Mouse (Mus musculus) midbrain, embryonic 16.5 days (tissue): ENCODE results near the gene Dlg5. TPM values are rescaled to one million over a fixed set of nuclear protein-coding genes. Genes with fewer than 3 reads are reported as not detected.

Experiments
- ATAC-seq: fragments of 200-750 bp; cut with Nextera tagmentation; 2 replicates; pipeline ENCODE4 v1.8.0; 2017; ENCODE audit warnings: moderate TSS enrichment
- H3K27ac ChIP-seq: fragments of 300-500 bp; sonication (generic); 2 replicates; pipeline ENCODE4 v1.5.1; 2014; ENCODE audit warnings: mild to moderate bottlenecking, low read length, mixed read lengths
- H3K27me3 ChIP-seq: fragments of 300-500 bp; sonication (generic); 2 replicates; pipeline ENCODE4 v1.6.1; 2014; ENCODE audit warnings: low read depth, low read length, mixed read lengths; ENCODE audit not compliant: control insufficient read depth, insufficient read depth
- H3K36me3 ChIP-seq: fragments of 300-500 bp; sonication (generic); 2 replicates; pipeline ENCODE4 v1.6.1; 2014; ENCODE audit warnings: mild to moderate bottlenecking, low read length, moderate library complexity, mixed read lengths; ENCODE audit not compliant: control insufficient read depth, insufficient read depth
- H3K4me1 ChIP-seq: fragments of 300-500 bp; sonication (generic); 2 replicates; pipeline ENCODE4 v1.6.1; 2014; ENCODE audit warnings: mild to moderate bottlenecking, low read length, mixed read lengths; ENCODE audit not compliant: control insufficient read depth, insufficient read depth
- H3K4me2 ChIP-seq: fragments of 300-500 bp; sonication (generic); 2 replicates; pipeline ENCODE4 v1.6.1; 2014; ENCODE audit warnings: mild to moderate bottlenecking, low read length, mixed read lengths
- H3K4me3 ChIP-seq: fragments of 300-500 bp; sonication (generic); 2 replicates; pipeline ENCODE4 v1.5.1; 2014; ENCODE audit warnings: low read depth, mild to moderate bottlenecking, low read length, moderate library complexity, mixed read lengths
- H3K9ac ChIP-seq: fragments of 300-500 bp; sonication (generic); 2 replicates; pipeline ENCODE4 v1.6.1; 2014; ENCODE audit warnings: low read depth, low read length, mixed read lengths
- H3K9me3 ChIP-seq: fragments of 300-500 bp; sonication (generic); replicated peaks from 2 replicates; pipeline ENCODE4 v1.6.1; 2014; ENCODE audit warnings: mild to moderate bottlenecking, low read length, mixed read lengths; ENCODE audit not compliant: control insufficient read depth, poor library complexity, severe bottlenecking
- WGBS: fragments of 180-500 bp; shearing (Covaris S2); extraction: QIAGEN DNeasy Blood & Tissue Kit; methylation state at CpG from one replicate; pipeline ENCODE4 v1.1.7; 2014; 5-methylcytosine and 5-hydroxymethylcytosine counted together
- polyA plus RNA-seq: library from polyadenylated mRNA; unstranded; fragments of >200 nt; fragmentation: Nextera tagmentation; extraction: Ambion mirVana; gene quantifications from 2 replicates; pipeline ENCODE4 v1.2.1, GENCODE M21; 2015

The Dlg5 gene
- polyA plus RNA-seq, 1 experiment from 2014 or later = 21.4 TPM

GRCm38 (mm10) chr14:24269571-24269970, 23.9 kb upstream of the Dlg5 start:
- Histone ChIP-seq H3K4me3 (no peak overlapping the region), H3K27ac (no peak overlapping the region), H3K9ac (no peak overlapping the region), H3K9me3 (no peaks in the 10 kb centered on the region), H3K4me1 (no peaks in the 10 kb centered on the region), H3K27me3 (no peaks in the 10 kb centered on the region), H3K36me3 (no peaks in the 10 kb centered on the region), H3K4me2 (no peak overlapping the region)
- 59% methylated on average over 1 of the region's 1 CpGs for WGBS
- no peak for ATAC-seq

- Histone ChIP-seq H3K27ac (peak overlapping the region; percentile 71), H3K9ac (no peak overlapping the region), H3K36me3 (no peaks in the 10 kb centered on the region), H3K4me1 (peaks cover 27% of the 10 kb centered on the region), H3K9me3 (no peaks in the 10 kb centered on the region), H3K4me2 (0 out of 2 replicates have a peak overlapping the region, but pooled peaks have one; percentile 17), H3K4me3 (no peak overlapping the region), H3K27me3 (no peaks in the 10 kb centered on the region)
- WGBS = 35% methylated on average over 2 of the region's 2 CpGs
- peak; percentile 94 for ATAC-seq
Observed at GRCm38 (mm10) chr14:24262915-24263314, 17.2 kb upstream of the Dlg5 start.

DNA sequence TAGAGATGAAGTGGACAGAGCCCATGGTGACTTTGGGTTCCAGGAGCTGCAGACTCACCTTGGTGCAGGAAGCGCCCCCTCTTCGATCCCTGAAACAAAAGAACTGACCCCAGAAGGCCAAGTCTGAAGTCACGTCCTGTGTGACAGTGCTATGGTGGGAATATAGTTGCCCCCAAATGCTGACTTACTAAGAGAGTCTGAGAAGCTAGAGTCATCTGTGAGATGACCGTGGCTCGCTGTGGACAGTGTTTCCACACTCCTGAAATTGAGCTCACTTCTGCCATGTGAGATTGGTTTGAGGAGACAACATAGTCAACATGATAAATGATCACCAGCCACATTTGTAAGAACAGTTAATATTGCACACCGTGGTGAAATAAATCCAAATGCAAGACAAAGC, 16.7 kb upstream of the Dlg5 start:
- ATAC-seq = peak; percentile 59
- Histone ChIP-seq H3K4me2 (no peak overlapping the region), H3K27ac (peak overlapping the region; percentile 71), H3K9ac (no peak overlapping the region), H3K4me3 (no peak overlapping the region), H3K9me3 (no peaks in the 10 kb centered on the region), H3K4me1 (peaks cover 27% of the 10 kb centered on the region), H3K36me3 (no peaks in the 10 kb centered on the region), H3K27me3 (no peaks in the 10 kb centered on the region)
- WGBS = 75% methylated on average over 6 of the region's 6 CpGs

- H3K9ac ChIP-seq = no peak overlapping the region
- no peaks in the 10 kb centered on the region for H3K27me3 ChIP-seq
- 70% methylated on average over 4 of the region's 4 CpGs for WGBS
- no peak overlapping the region for H3K4me3 ChIP-seq
- H3K9me3 ChIP-seq = no peaks in the 10 kb centered on the region
- H3K27ac ChIP-seq = no peak overlapping the region
- no peak for ATAC-seq
- H3K4me2 ChIP-seq = no peak overlapping the region
- H3K4me1 ChIP-seq = peaks cover 27% of the 10 kb centered on the region
- no peaks in the 10 kb centered on the region for H3K36me3 ChIP-seq
Observed at GRCm38 (mm10) chr14:24260391-24260790, 14.7 kb upstream of the Dlg5 start.

DNA sequence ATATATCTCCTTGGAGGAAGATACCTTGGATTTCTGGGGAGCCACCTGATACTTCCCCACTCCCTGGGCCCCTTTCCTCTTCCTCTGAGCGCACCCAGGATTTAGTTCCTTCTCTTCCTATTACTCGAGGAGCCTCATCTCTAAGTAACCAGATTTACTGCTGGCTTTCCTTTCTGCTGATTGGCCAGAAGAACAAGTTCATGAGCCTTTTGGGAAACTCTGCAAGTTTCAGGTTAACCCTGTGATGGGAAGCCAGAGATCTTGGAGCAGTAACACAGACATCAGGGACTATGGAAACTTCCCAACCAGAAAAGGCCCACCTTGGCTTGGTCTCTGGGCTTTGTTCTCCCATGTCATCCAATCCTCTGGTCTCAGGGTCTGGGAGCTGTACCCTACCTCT, 10.2 kb upstream of the Dlg5 start:
- H3K27ac ChIP-seq = no peak overlapping the region
- no peak overlapping the region for H3K4me3 ChIP-seq
- no peaks in the 10 kb centered on the region for H3K36me3 ChIP-seq
- H3K9ac ChIP-seq = no peak overlapping the region
- no peak overlapping the region for H3K4me2 ChIP-seq
- H3K9me3 ChIP-seq = no peaks in the 10 kb centered on the region
- 75% methylated on average over 2 of the region's 2 CpGs for WGBS
- H3K27me3 ChIP-seq = no peaks in the 10 kb centered on the region
- peaks cover 7% of the 10 kb centered on the region; the same call in 1 of the 2 replicates for H3K4me1 ChIP-seq
- no peak for ATAC-seq

DNA sequence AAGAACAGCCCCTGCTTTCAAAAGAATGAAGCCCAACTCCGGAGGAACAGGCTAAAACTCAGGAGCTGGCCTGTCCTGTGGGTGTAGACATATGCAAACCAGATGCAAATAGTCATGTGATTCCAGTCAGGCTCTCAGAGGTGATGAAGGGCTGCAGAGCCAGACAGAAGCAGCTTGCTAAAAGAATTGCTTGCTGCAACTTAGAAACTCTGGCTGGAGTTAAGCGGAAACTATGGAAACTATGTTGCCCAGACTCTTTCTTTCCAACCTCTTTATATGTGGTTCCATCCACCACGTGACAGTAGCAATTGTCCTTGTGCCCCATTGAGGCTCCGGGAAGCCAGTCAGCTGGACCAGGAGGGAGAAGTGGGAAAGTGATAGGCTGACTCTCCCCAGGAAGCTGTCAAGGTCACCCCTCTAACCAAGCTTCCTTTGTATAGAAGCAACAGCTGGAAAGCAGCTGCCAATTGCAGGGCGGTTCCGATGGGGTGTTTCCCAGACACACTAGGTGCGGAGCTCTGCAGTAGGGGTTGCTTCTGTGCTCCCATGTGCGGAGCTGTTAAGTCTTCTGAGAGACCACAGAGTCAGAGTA, 8.0 kb upstream of the Dlg5 start:
- ATAC-seq = 0 out of 2 replicates have a peak, but pooled peaks have one; percentile 60
- no peak overlapping the region for H3K4me3 ChIP-seq
- no peak overlapping the region for H3K27ac ChIP-seq
- 7% methylated on average over 8 of the region's 8 CpGs for WGBS
- H3K9ac ChIP-seq = no peak overlapping the region
- no peaks in the 10 kb centered on the region for H3K36me3 ChIP-seq
- H3K9me3 ChIP-seq = no peaks in the 10 kb centered on the region
- H3K4me1 ChIP-seq = peaks cover 7% of the 10 kb centered on the region; the same call in 1 of the 2 replicates
- H3K27me3 ChIP-seq = no peaks in the 10 kb centered on the region
- no peak overlapping the region for H3K4me2 ChIP-seq

DNA sequence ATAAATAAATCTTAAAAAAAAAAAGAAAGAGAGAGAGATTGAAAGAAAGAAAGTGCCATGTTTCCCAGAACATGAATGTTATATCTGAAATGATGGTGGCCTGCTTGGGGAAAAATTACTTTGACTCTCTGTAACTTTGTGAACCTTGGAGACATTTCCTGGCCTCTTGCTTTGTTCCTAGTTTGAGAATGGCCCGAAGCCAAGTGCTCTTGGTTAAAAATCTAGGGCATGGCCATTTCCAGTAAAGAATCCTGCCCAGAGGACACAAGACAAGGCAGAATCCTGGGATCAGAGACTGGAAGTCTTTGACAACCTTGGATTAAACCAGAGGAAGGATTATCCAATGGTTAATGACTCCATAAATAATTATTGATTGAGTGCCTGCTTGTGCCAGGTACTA, 5.6 kb upstream of the Dlg5 start:
- Histone ChIP-seq H3K27me3 (no peaks in the 10 kb centered on the region), H3K27ac (no peak overlapping the region), H3K9ac (no peak overlapping the region), H3K4me2 (no peak overlapping the region), H3K9me3 (no peaks in the 10 kb centered on the region), H3K4me3 (no peak overlapping the region), H3K36me3 (no peaks in the 10 kb centered on the region), H3K4me1 (peaks cover 7% of the 10 kb centered on the region)
- ATAC-seq = no peak
- 93% methylated on average over 1 of the region's 1 CpGs for WGBS

DNA sequence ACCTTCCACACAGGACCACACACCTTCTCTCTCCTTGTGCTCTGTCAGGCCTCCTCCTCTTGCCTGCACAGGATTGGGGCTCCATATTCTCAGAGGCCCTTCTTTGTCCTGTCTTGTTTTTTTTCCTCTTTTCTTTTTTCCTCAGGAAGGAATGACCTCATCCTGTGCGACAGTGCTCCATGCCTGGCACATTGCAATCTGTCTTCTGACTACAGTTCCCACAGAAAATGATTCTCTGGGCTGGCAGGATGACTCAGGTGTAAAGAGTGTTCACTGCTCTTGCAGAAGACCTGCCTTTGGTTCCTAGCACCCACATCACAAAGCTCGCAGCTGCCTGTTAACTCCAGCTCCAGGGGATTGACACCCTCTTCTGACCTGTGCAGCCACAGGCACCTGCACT, 4.2 kb upstream of the Dlg5 start:
- no peak for ATAC-seq
- Histone ChIP-seq H3K27me3 (no peaks in the 10 kb centered on the region), H3K4me1 (peaks cover 10% of the 10 kb centered on the region), H3K9me3 (no peaks in the 10 kb centered on the region), H3K36me3 (no peaks in the 10 kb centered on the region), H3K27ac (no peak overlapping the region), H3K9ac (no peak overlapping the region), H3K4me3 (no peak overlapping the region), H3K4me2 (no peak overlapping the region)
- 77% methylated on average over 2 of the region's 2 CpGs for WGBS

DNA sequence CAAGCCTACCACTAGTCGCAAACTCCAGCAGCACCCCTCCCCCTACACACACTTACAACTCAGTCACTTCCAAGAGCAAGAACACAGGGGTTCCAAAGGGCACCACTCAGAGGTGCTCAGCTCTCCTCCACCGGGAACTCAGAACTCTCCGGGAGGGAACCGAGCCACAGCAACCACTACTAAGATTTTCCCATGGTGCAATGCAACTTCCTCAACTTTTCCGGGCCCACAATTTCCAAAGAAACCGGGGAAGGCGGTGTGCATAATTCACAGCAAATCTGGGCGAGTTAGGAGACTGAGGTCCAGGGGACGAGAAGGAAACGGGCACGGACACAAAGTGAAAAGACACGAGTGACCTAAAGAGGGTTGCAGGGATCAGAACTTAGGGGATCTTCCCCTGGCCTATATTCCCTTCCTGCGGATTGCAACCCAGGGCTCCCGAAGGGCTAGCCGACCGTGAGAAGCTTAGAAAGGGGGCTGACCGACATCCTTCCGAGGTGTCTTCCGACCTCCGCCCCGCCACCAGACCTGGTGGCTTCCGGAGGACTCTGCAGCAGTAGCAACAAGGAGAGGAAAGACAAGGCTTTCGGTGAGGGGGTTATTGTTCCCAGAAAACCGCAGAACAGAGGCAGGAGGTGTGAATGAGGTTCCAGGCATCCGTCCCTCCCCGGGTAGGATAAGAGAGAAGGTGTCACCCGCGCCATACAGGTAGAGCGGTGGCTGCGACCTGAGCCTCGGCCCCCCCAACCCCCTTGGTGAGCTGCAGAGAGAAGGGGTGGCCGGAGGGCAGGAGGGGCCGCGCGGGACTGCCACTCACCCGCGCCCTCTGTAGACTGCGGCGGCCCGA, 1.2 kb downstream of the Dlg5 start:
- peak; percentile 6; the same call in 1 of the 2 replicates for ATAC-seq

More for the DNA sequence above, 1.2 kb downstream of the Dlg5 start:
- Histone ChIP-seq H3K36me3 (no peaks in the 10 kb centered on the region), H3K4me3 (peak overlapping the region; percentile 75), H3K27ac (peak overlapping the region; percentile 95), H3K9ac (peak overlapping the region; percentile 96), H3K27me3 (no peaks in the 10 kb centered on the region), H3K4me2 (peak overlapping the region; percentile 65), H3K9me3 (no peaks in the 10 kb centered on the region), H3K4me1 (peaks cover 20% of the 10 kb centered on the region)
- WGBS = 0% methylated on average over 39 of the region's 40 CpGs
